Mouse (Mus musculus) stomach, postnatal 0 days (tissue): ENCODE data around the gene Gm11992. TPM values are rescaled to one million over a fixed set of nuclear protein-coding genes. Genes with fewer than 3 reads are reported as not detected.

Experiments
- ATAC-seq: fragments of 200-750 bp; cut with Nextera tagmentation; 2 replicates; pipeline ENCODE4 v1.8.0; 2017; ENCODE audit not compliant: low FRiP score, low TSS enrichment
- DNase-seq: peaks from one replicate; pipeline ENCODE4 v3.0.0-alpha.2; 2016; ENCODE audit warnings: low spot score
- H3K27ac ChIP-seq: fragments of 300-500 bp; sonication (generic); replicated peaks from 2 replicates; pipeline ENCODE4 v1.5.1; 2014; ENCODE audit warnings: mild to moderate bottlenecking, control low read depth
- H3K27me3 ChIP-seq: fragments of 300-500 bp; sonication (generic); 2 replicates; pipeline ENCODE4 v1.6.1; 2014; ENCODE audit warnings: low read length; ENCODE audit not compliant: control insufficient read depth, insufficient read depth
- H3K36me3 ChIP-seq: fragments of 300-500 bp; sonication (generic); 2 replicates; pipeline ENCODE4 v1.6.1; 2014; ENCODE audit warnings: low read length, mixed read lengths; ENCODE audit not compliant: control insufficient read depth, insufficient read depth
- H3K4me1 ChIP-seq: fragments of 300-500 bp; sonication (generic); replicated peaks from 2 replicates; pipeline ENCODE4 v1.6.1; 2014; ENCODE audit warnings: antibody characterized with exemption; ENCODE audit not compliant: control insufficient read depth, insufficient read depth
- H3K4me2 ChIP-seq: fragments of 300-500 bp; sonication (generic); replicated peaks from 2 replicates; pipeline ENCODE4 v1.6.1; 2014; ENCODE audit warnings: low read depth, mild to moderate bottlenecking, control low read depth, moderate library complexity
- H3K4me3 ChIP-seq: fragments of 300-500 bp; sonication (generic); 2 replicates; pipeline ENCODE4 v1.5.1; 2014; ENCODE audit warnings: low read depth, low read length, control low read depth
- H3K9ac ChIP-seq: fragments of 300-500 bp; sonication (generic); 2 replicates; pipeline ENCODE4 v1.6.1; 2014; ENCODE audit warnings: mild to moderate bottlenecking, low read length, control low read depth, mixed read lengths
- H3K9me3 ChIP-seq: fragments of 300-500 bp; sonication (generic); 2 replicates; pipeline ENCODE4 v1.6.1; 2016; ENCODE audit warnings: low read length; ENCODE audit not compliant: control insufficient read depth
- CTCF ChIP-seq: IDR thresholded peaks from 2 replicates; pipeline ENCODE4 v1.5.1; 2016; ENCODE audit warnings: antibody characterized with exemption, low read depth, mild to moderate bottlenecking, moderate library complexity
- EP300 ChIP-seq: optimal IDR thresholded peaks from 2 replicates; pipeline ENCODE3; 2016; ENCODE audit warnings: antibody characterized with exemption
- WGBS: fragments of 180-500 bp; shearing (Covaris S2); extraction: QIAGEN DNeasy Blood & Tissue Kit; methylation state at CpG from one replicate; pipeline ENCODE4 v1.1.7; 2014; 5-methylcytosine and 5-hydroxymethylcytosine counted together
- polyA plus RNA-seq: library from polyadenylated mRNA; unstranded; fragments of >200 nt; fragmentation: Nextera tagmentation; extraction: Ambion mirVana; gene quantifications from 2 replicates; pipeline ENCODE4 v1.2.1, GENCODE M21; 2015

Gene Gm11992
- polyA plus RNA-seq, 1 experiment from 2014 or later, result 3.7 TPM

GRCm38 (mm10) chr11:9047044-9047443 lies 1.4 kb upstream of the Gm11992 start:
- Histone ChIP-seq H3K9ac (no peak overlapping the region), H3K4me2 (no peak overlapping the region), H3K36me3 (no peaks in the 10 kb centered on the region), H3K27me3 (no peaks in the 10 kb centered on the region), H3K9me3 (no peaks in the 10 kb centered on the region), H3K27ac (no peak overlapping the region), H3K4me3 (no peak overlapping the region), H3K4me1 (0 out of 2 replicates have a peak, but pooled peaks cover 3% of the 10 kb centered on the region)
- ATAC-seq (no peak), DNase-seq (no peak)
- WGBS, result 58% methylated on average over 5 of the region's 5 CpGs
- TF ChIP-seq CTCF, result no peak
- no peak for TF ChIP-seq EP300

GRCm38 (mm10) chr11:9048703-9049060 lies 288 bp downstream of the Gm11992 start, which contains the start of gene Sun3:
Gene Sun3 (minus strand): TSS chr11:9048991.
- Histone ChIP-seq H3K4me3 (peak within 1 kb of the TSS; percentile 46), H3K27ac (0 out of 2 replicates have a peak within 1 kb of the TSS, but pooled peaks have one; percentile 24)
- peak; percentile 79 for DNase-seq

DNA sequence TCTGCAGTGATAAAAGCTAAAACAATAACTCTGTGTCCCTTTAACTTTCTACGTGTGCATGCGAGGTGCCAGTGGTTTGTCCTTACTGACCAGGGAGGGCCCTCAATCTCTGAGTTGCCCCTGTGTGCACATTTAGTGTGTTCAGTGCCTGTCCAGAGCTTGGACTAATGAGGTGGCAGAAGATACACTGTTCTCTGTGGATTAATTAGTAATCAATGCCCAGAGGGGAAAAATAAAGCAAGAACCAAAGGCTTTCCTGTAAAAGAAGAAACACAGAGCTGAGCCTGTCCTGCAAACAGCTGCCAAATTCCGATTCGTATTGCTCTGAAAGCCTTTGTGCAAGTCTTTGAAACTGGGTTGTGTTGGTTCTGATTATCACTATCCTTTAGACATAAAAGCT lies 1.8 kb downstream of the Gm11992 start:
- Histone ChIP-seq H3K4me3 (no peak overlapping the region), H3K27me3 (no peaks in the 10 kb centered on the region), H3K9ac (no peak overlapping the region), H3K4me2 (no peak overlapping the region), H3K36me3 (no peaks in the 10 kb centered on the region), H3K27ac (no peak overlapping the region), H3K4me1 (0 out of 2 replicates have a peak, but pooled peaks cover 3% of the 10 kb centered on the region), H3K9me3 (no peaks in the 10 kb centered on the region)
- ATAC-seq, result no peak
- no peak for DNase-seq
- 69% methylated on average over 4 of the region's 4 CpGs for WGBS
- TF ChIP-seq EP300 (no peak), CTCF (no peak)

More at GRCm38 (mm10) chr11:9048703-9049060, 288 bp downstream of the Gm11992 start, which contains the start of gene Sun3:
- no peaks in the 10 kb centered on the region for H3K36me3 ChIP-seq
- 1% methylated on average over 18 of the region's 18 CpGs for WGBS
- no peaks in the 10 kb centered on the region for H3K9me3 ChIP-seq
- no peak for TF ChIP-seq CTCF
- no peak for TF ChIP-seq EP300
- 0 out of 2 replicates have a peak, but pooled peaks cover 3% of the 10 kb centered on the region for H3K4me1 ChIP-seq
- peak within 1 kb of the TSS; percentile 56 for H3K9ac ChIP-seq
- no peaks in the 10 kb centered on the region for H3K27me3 ChIP-seq
- peak; percentile 86 for ATAC-seq
- H3K4me2 ChIP-seq, result peak within 1 kb of the TSS; percentile 88

GRCm38 (mm10) chr11:9051895-9052294 lies 3.5 kb downstream of the Gm11992 start:
- Histone ChIP-seq H3K27me3 (no peaks in the 10 kb centered on the region), H3K27ac (no peak overlapping the region), H3K36me3 (no peaks in the 10 kb centered on the region), H3K4me2 (no peak overlapping the region), H3K9me3 (no peaks in the 10 kb centered on the region), H3K9ac (no peak overlapping the region), H3K4me1 (0 out of 2 replicates have a peak, but pooled peaks cover 3% of the 10 kb centered on the region), H3K4me3 (no peak overlapping the region)
- TF ChIP-seq EP300, result no peak
- TF ChIP-seq CTCF, result no peak
- DNase-seq (no peak), ATAC-seq (no peak)
- 37% methylated on average over 2 of the region's 2 CpGs for WGBS

DNA sequence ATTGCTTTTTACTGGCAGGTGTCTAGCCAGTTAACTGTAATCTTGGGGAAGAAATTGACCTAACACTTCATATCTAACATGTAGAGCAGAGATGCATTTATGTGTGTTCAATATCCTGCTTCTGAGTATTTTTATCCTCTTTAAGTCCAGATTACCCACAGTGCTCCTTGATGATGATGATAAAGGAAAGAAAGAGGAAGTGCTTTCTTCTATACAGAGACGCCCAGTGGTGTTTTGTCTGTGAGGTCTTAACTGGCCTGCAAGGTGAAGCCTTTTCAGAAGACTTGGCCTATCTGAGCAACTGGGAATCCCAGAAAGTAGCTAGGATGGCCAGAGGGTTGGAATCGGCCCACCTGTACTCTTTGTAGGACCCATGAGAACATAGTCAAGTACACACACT lies 8.5 kb downstream of the Gm11992 start:
- Histone ChIP-seq H3K4me3 (no peak overlapping the region), H3K9me3 (no peaks in the 10 kb centered on the region), H3K36me3 (no peaks in the 10 kb centered on the region), H3K27ac (no peak overlapping the region), H3K4me2 (no peak overlapping the region), H3K4me1 (no peaks in the 10 kb centered on the region), H3K27me3 (no peaks in the 10 kb centered on the region), H3K9ac (no peak overlapping the region)
- TF ChIP-seq CTCF (no peak), EP300 (no peak)
- ATAC-seq (no peak), DNase-seq (no peak)
- 88% methylated on average over 2 of the region's 2 CpGs for WGBS

GRCm38 (mm10) chr11:9057711-9058110 lies 9.3 kb downstream of the Gm11992 start:
- Histone ChIP-seq H3K9me3 (no peaks in the 10 kb centered on the region), H3K27me3 (no peaks in the 10 kb centered on the region), H3K27ac (no peak overlapping the region), H3K4me2 (no peak overlapping the region), H3K36me3 (no peaks in the 10 kb centered on the region), H3K4me1 (no peaks in the 10 kb centered on the region), H3K9ac (no peak overlapping the region), H3K4me3 (no peak overlapping the region)
- ATAC-seq (no peak), DNase-seq (no peak)
- 83% methylated on average over 4 of the region's 4 CpGs for WGBS
- no peak for TF ChIP-seq CTCF
- TF ChIP-seq EP300, result no peak
